Mouse (Mus musculus) forebrain, embryonic 16.5 days (tissue): ENCODE measurements around the gene Olfr213. TPM values are rescaled to one million over a fixed set of nuclear protein-coding genes. Genes with fewer than 3 reads are reported as not detected.

Experiments used
- ATAC-seq: fragments of 200-750 bp; cut with Nextera tagmentation; 2 replicates; pipeline ENCODE4 v1.8.0; 2017; ENCODE audit warnings: mild to moderate bottlenecking, moderate library complexity
- H3K27ac ChIP-seq: fragments of 300-500 bp; sonication (generic); 2 replicates; pipeline ENCODE4 v1.5.1; 2014; ENCODE audit warnings: low read length, control low read depth
- H3K27me3 ChIP-seq: fragments of 300-500 bp; sonication (generic); replicated peaks from 2 replicates; pipeline ENCODE4 v1.6.1; 2014; ENCODE audit warnings: low read length; ENCODE audit not compliant: control insufficient read depth, insufficient read depth
- H3K36me3 ChIP-seq: fragments of 300-500 bp; sonication (generic); 2 replicates; pipeline ENCODE4 v1.6.1; 2014; ENCODE audit not compliant: control insufficient read depth, insufficient read depth
- H3K4me1 ChIP-seq: fragments of 300-500 bp; sonication (generic); replicated peaks from 2 replicates; pipeline ENCODE4 v1.6.1; 2014; ENCODE audit warnings: low read length; ENCODE audit not compliant: control insufficient read depth, insufficient read depth
- H3K4me2 ChIP-seq: fragments of 300-500 bp; sonication (generic); 2 replicates; pipeline ENCODE4 v1.6.1; 2014; ENCODE audit warnings: mild to moderate bottlenecking, low read length, control low read depth
- H3K4me3 ChIP-seq: fragments of 300-500 bp; sonication (generic); replicated peaks from 2 replicates; pipeline ENCODE4 v1.5.1; 2014; ENCODE audit warnings: mild to moderate bottlenecking, low read length, control low read depth
- H3K9ac ChIP-seq: fragments of 300-500 bp; sonication (generic); replicated peaks from 2 replicates; pipeline ENCODE4 v1.6.1; 2014; ENCODE audit warnings: low read depth, low read length, control low read depth
- H3K9me3 ChIP-seq: fragments of 300-500 bp; sonication (generic); 2 replicates; pipeline ENCODE4 v1.6.1; 2016; ENCODE audit warnings: low read length; ENCODE audit not compliant: control insufficient read depth
- WGBS: fragments of 180-500 bp; shearing (Covaris S2); extraction: QIAGEN DNeasy Blood & Tissue Kit; methylation state at CpG from one replicate; pipeline ENCODE4 v1.1.7; 2014; 5-methylcytosine and 5-hydroxymethylcytosine counted together
- polyA plus RNA-seq: library from polyadenylated mRNA; unstranded; fragments of >200 nt; fragmentation: Nextera tagmentation; extraction: Ambion mirVana; gene quantifications from 2 replicates; pipeline ENCODE4 v1.2.1, GENCODE M21; 2015

Gene Olfr213
- polyA plus RNA-seq, 1 experiment from 2014 or later: not detected

GRCm38 (mm10) chr6:116554952-116555351 is 16.7 kb downstream of the Olfr213 start:
- no peaks in the 10 kb centered on the region for H3K27me3 ChIP-seq
- H3K9ac ChIP-seq: no peak overlapping the region
- H3K4me3 ChIP-seq: no peak overlapping the region
- H3K27ac ChIP-seq: no peak overlapping the region
- WGBS: 83% methylated on average over 3 of the region's 3 CpGs
- H3K36me3 ChIP-seq: no peaks in the 10 kb centered on the region
- H3K4me2 ChIP-seq: no peak overlapping the region
- ATAC-seq: no peak
- no peaks in the 10 kb centered on the region for H3K4me1 ChIP-seq
- H3K9me3 ChIP-seq: no peaks in the 10 kb centered on the region

- no peaks in the 10 kb centered on the region for H3K27me3 ChIP-seq
- H3K4me1 ChIP-seq: no peaks in the 10 kb centered on the region
- H3K9me3 ChIP-seq: no peaks in the 10 kb centered on the region
- WGBS: 23% methylated on average over 3 of the region's 3 CpGs
- no peak overlapping the region for H3K27ac ChIP-seq
- no peaks in the 10 kb centered on the region for H3K36me3 ChIP-seq
- H3K4me2 ChIP-seq: no peak overlapping the region
- H3K4me3 ChIP-seq: no peak overlapping the region
- no peak for ATAC-seq
- H3K9ac ChIP-seq: no peak overlapping the region
Measured at GRCm38 (mm10) chr6:116569834-116570233, 31.6 kb downstream of the Olfr213 start.

- H3K4me1 ChIP-seq: no peaks in the 10 kb centered on the region
- 52% methylated on average over 4 of the region's 4 CpGs for WGBS
- no peak within 1 kb of the TSS for H3K27ac ChIP-seq
- no peaks in the 10 kb centered on the region for H3K9me3 ChIP-seq
- H3K36me3 ChIP-seq: no peaks in the 10 kb centered on the region
- H3K9ac ChIP-seq: no peak within 1 kb of the TSS
- no peaks in the 10 kb centered on the region for H3K27me3 ChIP-seq
- no peak for ATAC-seq
- H3K4me2 ChIP-seq: no peak within 1 kb of the TSS
- no peak within 1 kb of the TSS for H3K4me3 ChIP-seq
Measured at GRCm38 (mm10) chr6:116584095-116584494, 45.8 kb downstream of the Olfr213 start, which contains the start of gene Olfr215. Gene Olfr215, minus strand, starts transcription at chr6:116584195.

Other genes starting within 250 kb of the Olfr213 start
- 52.8 and 57.0 TPM in 2 replicates for gene March8, start 200.4 kb upstream of the Olfr213 start, polyA plus RNA-seq
- 0.37 and 0.52 TPM in 2 replicates for gene Alox5, start 77.3 kb upstream of the Olfr213 start, polyA plus RNA-seq
- not detected in 2 replicates for gene Olfr211, start 49.4 kb upstream of the Olfr213 start, polyA plus RNA-seq
- gene Olfr212, start 31.9 kb upstream of the Olfr213 start, polyA plus RNA-seq: not detected in 2 replicates
- 0.24 and 0.52 TPM in 2 replicates for gene Gm5580, start 12.7 kb downstream of the Olfr213 start, polyA plus RNA-seq
- not detected in 2 replicates for gene Olfr214, start 15.8 kb downstream of the Olfr213 start, polyA plus RNA-seq
- gene Olfr215, start 45.7 kb downstream of the Olfr213 start, polyA plus RNA-seq: not detected in 2 replicates
- 202 and 234 TPM in 2 replicates for gene Zfp422, start 90.5 kb downstream of the Olfr213 start, polyA plus RNA-seq
- 7.0 and 9.9 TPM in 2 replicates for gene Depp1, start 112.2 kb downstream of the Olfr213 start, polyA plus RNA-seq
- gene Rassf4, start 135.5 kb downstream of the Olfr213 start, polyA plus RNA-seq: 7.9 and 8.5 TPM in 2 replicates
- gene Tmem72, start 178.5 kb downstream of the Olfr213 start, polyA plus RNA-seq: 0.81 and 1.4 TPM in 2 replicates